Mouse (Mus musculus) E14TG2a.4 (cell line): ENCODE measurements around the gene Socs5.

ENCODE experiments used
- H3K27me3 ChIP-seq: 2 replicates; pipeline ENCODE4 v1.6.1; 2014; ENCODE audit warnings: low read length, control low read depth; ENCODE audit not compliant: insufficient read depth
- H3K36me3 ChIP-seq: 2 replicates; pipeline ENCODE4 v1.6.1; 2014; ENCODE audit warnings: low read length, control low read depth; ENCODE audit not compliant: insufficient read depth
- H3K4me1 ChIP-seq: replicated peaks from 2 replicates; pipeline ENCODE4 v1.6.1; 2014; ENCODE audit warnings: low read depth, low read length, control low read depth
- H3K4me3 ChIP-seq: replicated peaks from 2 replicates; pipeline ENCODE4 v1.5.1; 2014; ENCODE audit warnings: mild to moderate bottlenecking, low read length
- H3K9me3 ChIP-seq: 2 replicates; pipeline ENCODE4 v1.6.1; 2014; ENCODE audit warnings: low read length, control low read depth
- CTCF ChIP-seq: conservative IDR thresholded peaks from 2 replicates; pipeline ENCODE4 v1.5.1; 2014; ENCODE audit warnings: low read length
- NANOG ChIP-seq: IDR thresholded peaks from 2 replicates; pipeline ENCODE4 v1.6.1; 2014; ENCODE audit warnings: borderline replicate concordance, low read length, mixed read lengths
- POU5F1 ChIP-seq: IDR thresholded peaks from 2 replicates; pipeline ENCODE4 v1.6.1; 2014; ENCODE audit warnings: low read length, borderline replicate concordance

Gene Socs5

DNA sequence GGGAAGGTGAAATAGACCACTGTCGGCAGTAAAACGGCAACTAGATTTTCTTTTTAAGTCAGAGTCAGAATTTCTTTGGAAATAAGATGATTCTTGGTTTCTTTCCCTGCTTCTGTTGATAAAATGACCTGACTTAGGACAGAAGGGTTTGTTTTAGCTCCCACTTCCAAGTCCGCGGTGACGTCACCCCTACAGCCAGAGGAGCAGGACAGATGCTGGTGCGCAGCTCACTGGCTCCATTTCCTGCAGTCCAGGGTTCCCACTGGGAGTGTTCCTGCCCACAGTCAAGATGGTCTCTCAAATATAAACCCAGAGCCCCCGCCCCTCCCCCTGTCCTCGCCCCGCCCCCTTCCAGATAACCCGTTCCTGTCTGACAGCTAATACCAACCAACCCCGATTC lies 34.8 kb downstream of the Socs5 start:
- peaks cover 20% of the 10 kb centered on the region for H3K4me1 ChIP-seq
- H3K9me3 ChIP-seq: peaks cover 6% of the 10 kb centered on the region; the same call in 1 of the 2 replicates
- TF ChIP-seq NANOG: no peak
- no peak for TF ChIP-seq CTCF
- TF ChIP-seq POU5F1: no peak
- H3K4me3 ChIP-seq: no peak overlapping the region
- no peaks in the 10 kb centered on the region for H3K27me3 ChIP-seq
- no peaks in the 10 kb centered on the region for H3K36me3 ChIP-seq

DNA sequence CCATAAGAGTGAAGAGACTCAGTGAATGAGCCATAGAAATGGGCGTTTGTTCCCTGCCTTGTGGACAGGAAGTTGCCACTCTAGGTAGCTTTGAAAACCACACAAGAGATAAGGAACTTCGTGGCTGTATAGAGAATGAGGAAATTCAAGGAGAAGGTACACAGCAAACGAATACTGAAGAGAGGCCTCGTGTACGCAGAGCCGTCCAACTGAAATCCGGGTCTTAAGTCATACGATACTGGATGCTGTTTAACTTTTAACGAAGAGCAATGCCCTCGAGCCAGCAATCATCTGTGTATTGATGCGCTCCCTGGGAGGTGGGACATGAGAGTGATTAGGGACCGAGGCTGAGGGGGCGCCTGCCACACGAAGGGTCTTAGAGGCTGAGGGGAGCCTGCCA lies 35.7 kb downstream of the Socs5 start:
- H3K27me3 ChIP-seq: no peaks in the 10 kb centered on the region
- no peak for TF ChIP-seq POU5F1
- no peak for TF ChIP-seq NANOG
- no peak for TF ChIP-seq CTCF
- no peaks in the 10 kb centered on the region for H3K36me3 ChIP-seq
- H3K4me1 ChIP-seq: peaks cover 20% of the 10 kb centered on the region
- no peak overlapping the region for H3K4me3 ChIP-seq
- H3K9me3 ChIP-seq: peaks cover 6% of the 10 kb centered on the region; the same call in 1 of the 2 replicates

DNA sequence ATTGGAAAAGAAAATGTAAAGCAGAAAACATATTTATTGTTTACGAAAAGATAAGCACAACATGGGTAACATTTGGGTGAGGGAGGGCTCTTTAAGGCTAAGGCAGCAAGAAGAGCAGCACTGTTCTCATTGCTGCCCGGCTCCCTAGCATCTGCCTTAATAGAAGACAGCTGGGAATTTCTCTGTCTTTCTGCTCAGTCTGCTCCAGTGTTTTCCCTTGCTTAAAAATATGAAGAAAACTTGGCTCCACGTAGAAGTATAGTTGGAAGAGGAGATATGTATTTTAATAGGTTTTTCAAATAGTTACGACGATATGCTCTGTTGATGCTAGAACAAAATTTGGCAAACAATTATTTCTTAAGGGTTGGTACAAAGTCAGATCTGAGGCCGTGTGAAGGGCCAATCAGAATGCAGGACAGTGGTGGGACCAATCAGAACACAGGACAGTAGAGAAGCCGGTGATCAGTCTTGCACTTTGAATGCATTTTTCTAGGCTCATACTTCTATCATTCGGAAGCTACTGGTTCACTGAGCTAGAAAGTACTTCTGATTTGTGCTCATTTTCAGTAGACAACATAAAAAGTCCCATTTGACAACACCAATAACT lies 39.0 kb downstream of the Socs5 start:
- peaks cover 6% of the 10 kb centered on the region; the same call in 1 of the 2 replicates for H3K9me3 ChIP-seq
- no peak overlapping the region for H3K4me3 ChIP-seq
- no peaks in the 10 kb centered on the region for H3K36me3 ChIP-seq
- peaks cover 16% of the 10 kb centered on the region for H3K4me1 ChIP-seq
- no peaks in the 10 kb centered on the region for H3K27me3 ChIP-seq
- TF ChIP-seq POU5F1: no peak
- TF ChIP-seq CTCF: no peak

DNA sequence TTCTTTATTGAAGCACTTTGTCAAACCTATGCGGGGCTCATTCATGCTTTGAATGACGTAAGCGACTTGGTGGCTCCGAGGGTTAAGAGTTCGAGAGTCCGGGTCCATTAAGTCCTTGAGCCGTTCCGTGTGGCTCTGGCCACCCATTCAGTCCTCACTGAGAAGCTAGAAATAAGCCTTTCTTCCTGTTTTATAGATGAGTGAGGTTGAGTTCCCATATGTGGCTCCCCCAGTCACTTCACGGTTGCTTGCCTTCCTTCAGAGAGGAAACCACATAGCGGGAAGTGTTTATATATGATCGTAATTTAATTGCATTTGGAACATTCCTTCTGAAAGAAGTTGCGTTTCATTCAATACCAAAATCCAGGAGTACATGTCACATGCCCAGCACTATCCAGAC lies 42.3 kb downstream of the Socs5 start:
- Histone ChIP-seq H3K4me3 (no peak overlapping the region), H3K4me1 (no peaks in the 10 kb centered on the region; the same call in 1 of the 2 replicates), H3K9me3 (peaks cover 4% of the 10 kb centered on the region; the same call in 1 of the 2 replicates), H3K36me3 (no peaks in the 10 kb centered on the region), H3K27me3 (no peaks in the 10 kb centered on the region)
- TF ChIP-seq POU5F1: no peak
- TF ChIP-seq CTCF: no peak

DNA sequence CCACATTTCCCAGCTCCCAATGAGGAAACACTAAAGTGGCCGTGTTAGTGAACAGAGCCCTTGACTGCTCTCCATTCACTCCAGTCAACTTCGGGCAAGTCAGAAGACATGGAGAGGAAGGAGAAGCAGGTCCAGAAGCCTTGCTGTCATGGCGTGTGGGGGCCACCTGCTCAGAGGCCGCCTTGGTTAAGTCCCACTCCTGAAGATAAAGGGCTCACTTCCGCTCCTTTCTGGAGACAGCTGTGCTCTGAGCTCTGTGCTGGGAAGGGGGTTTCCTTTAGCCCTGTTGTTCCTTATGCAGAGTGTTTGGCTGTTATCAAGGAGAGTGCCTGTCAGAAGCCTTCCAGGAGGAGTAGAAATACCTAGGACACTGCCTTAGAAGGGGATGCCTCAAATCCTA lies 45.5 kb downstream of the Socs5 start:
- Histone ChIP-seq H3K4me1 (peaks cover 12% of the 10 kb centered on the region), H3K4me3 (no peak overlapping the region), H3K36me3 (no peaks in the 10 kb centered on the region), H3K9me3 (no peaks in the 10 kb centered on the region), H3K27me3 (no peaks in the 10 kb centered on the region)
- TF ChIP-seq POU5F1 (no peak), CTCF (no peak), NANOG (no peak)

DNA sequence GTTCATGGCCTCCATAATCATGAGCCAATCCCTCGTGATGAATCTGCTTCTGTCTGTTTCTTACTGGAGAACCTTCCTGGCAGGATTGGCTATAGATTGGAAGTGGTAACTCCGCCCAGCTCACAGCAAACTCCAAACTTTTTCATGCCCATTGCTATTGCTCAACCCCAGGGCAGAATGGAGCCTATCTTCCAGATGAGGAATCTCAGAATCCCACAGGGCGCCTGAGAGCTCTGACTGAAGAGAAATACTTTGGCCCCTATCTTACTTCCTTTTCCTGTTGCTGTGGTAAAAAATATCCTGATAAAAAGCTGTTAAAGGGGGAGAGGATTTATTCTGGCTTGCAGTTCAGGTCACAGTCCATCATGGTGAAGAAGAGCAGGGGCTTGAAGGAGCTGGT lies 48.2 kb downstream of the Socs5 start:
- Histone ChIP-seq H3K9me3 (no peaks in the 10 kb centered on the region), H3K36me3 (no peaks in the 10 kb centered on the region), H3K27me3 (no peaks in the 10 kb centered on the region), H3K4me3 (no peak overlapping the region), H3K4me1 (peaks cover 14% of the 10 kb centered on the region)
- TF ChIP-seq POU5F1 (no peak), NANOG (no peak), CTCF (no peak)

DNA sequence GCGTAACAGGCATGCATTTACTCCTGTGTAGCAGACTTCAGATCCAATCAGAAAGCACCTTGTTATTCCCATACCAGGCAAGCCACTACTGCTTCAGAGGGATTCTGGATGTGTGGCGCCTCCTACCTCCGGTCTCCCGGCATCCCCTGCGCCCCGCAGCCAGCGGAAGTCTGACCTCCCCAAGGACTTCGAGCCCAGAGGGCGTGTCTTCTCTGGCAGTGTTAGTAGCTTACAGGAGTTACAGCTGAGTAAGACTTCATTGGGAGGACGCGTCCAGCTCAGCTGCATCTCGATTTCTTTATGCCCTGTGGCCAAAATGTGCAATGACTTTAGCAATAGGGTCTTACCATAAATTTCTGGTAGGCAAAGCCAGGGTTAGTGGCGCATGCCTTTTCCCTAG lies 50.3 kb downstream of the Socs5 start:
- Histone ChIP-seq H3K9me3 (no peaks in the 10 kb centered on the region), H3K36me3 (no peaks in the 10 kb centered on the region), H3K4me3 (peak overlapping the region; percentile 67), H3K4me1 (peaks cover 14% of the 10 kb centered on the region), H3K27me3 (no peaks in the 10 kb centered on the region)
- TF ChIP-seq NANOG (no peak), CTCF (no peak), POU5F1 (no peak)

DNA sequence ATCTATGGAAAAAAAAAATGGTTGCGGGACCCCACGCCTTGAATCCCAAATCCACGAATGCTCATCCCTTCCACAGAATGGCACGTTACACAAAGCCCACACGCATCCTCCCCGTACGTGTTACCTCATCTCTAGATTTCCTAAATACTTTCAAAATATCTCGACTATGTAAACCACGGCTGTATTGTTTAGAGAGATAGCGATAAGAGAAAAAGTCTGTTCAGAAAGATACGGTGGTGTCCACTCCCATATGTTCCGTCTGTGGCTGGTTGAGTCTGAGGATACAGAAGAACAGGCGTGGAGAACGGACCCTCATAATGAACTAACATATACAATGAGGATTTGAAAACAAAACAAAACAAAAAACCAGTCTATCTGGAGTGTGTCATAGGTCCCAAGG lies 51.1 kb downstream of the Socs5 start:
- Histone ChIP-seq H3K9me3 (no peaks in the 10 kb centered on the region), H3K27me3 (no peaks in the 10 kb centered on the region), H3K4me1 (peaks cover 14% of the 10 kb centered on the region), H3K36me3 (no peaks in the 10 kb centered on the region), H3K4me3 (no peak overlapping the region)
- TF ChIP-seq POU5F1: no peak
- no peak for TF ChIP-seq NANOG
- TF ChIP-seq CTCF: no peak

DNA sequence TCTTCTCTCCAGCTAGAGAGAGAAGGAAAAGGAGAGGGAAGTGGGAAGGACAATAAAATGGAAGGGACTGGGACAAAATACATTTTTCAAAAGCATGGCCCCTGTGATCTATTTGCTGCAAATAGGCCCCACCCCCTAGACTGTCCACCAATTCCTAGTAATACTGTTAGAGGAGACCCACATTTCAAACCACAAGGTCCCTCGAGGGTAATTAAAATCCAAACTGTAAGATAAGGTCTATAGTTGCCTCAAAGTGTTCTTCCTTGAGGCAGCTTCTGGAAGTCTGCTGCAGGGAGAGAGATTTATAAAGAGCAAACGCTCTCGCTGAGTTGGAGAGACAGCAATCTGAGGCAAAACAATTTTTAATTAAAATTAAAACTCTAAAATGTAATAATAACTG lies 52.8 kb downstream of the Socs5 start:
- H3K4me3 ChIP-seq: no peak overlapping the region
- no peaks in the 10 kb centered on the region for H3K27me3 ChIP-seq
- TF ChIP-seq POU5F1 (no peak), NANOG (no peak), CTCF (no peak)
- peaks cover 14% of the 10 kb centered on the region for H3K4me1 ChIP-seq
- H3K9me3 ChIP-seq: no peaks in the 10 kb centered on the region
- no peaks in the 10 kb centered on the region for H3K36me3 ChIP-seq
